Mouse (Mus musculus) B cell, adult 2 months (primary cell): ENCODE data around the gene Gtf3c3.

Source experiments
- DNase-seq, 2 experiments: peaks; one replicate each; pipeline ENCODE4 v3.0.0; 2022

The Gtf3c3 gene

DNA sequence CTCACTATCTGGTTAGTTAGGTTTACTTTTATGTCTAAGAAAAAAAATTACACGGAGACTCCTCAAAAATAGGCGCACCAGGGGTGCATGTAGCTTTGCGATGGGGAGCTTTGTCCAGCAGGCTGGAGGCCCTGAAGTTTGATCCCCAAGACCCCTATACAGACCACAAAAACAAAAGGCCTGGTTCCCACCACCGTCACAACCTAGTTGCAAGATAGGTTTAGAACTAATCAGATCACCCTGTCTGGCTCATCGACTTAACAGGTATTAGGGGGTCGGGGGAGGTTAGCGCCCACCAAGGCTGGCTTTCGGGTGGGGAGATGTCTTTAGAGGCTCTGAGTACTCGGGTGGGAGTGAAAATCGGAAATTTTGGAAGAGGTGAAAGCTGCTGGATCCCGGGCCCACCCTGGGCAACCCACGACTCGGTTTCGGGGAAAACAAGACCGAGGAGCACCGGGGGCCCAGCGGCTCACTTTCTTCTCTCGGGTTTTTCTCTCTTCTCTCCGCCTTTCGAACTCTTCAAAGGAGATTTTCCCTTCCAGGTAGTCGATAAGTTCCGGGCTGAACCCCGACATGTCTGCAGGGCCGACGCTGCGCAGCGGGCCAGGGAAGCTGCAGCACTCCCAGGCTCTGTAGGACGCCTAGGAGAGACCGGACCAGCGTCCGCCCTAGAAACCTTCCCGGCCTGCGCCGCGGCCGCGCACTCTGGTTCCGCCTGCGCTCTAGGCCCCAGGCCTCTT lies at the start of gene Gtf3c3:
Gtf3c3 (minus strand) TSS at position 632 of the 740 bp plus-strand sequence.
- peak; percentile 84 to 85 for DNase-seq

DNA sequence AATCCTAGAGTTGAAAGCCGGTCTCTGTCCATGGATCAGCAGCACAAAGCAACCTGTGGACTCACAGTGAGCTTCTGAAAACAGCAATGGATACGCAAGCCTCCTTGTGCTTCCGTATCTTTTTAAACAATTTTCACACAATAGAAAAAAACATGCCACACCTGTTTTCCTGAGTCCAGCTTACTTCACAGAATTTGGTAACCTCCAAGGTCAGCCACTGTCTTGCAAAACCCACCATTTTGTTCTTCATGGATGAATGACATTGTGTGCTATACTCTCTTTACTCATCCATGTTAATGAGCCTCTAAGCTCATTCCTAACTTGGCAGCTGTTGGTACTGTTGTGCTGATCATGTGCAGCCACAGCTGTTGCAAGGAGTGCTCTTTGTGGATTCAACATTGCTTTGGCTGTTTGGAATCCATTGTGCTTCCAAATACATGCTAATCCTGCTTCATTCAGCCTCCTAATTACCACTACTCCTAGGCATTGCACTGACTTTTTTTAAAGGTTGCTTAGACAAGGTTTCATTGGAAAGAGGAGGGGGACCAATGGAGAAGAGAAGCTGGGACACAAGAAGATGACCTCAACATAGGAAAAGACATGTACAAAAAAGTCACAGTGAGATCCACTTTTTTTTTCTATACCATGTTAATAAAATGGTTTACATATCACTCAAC lies 46.1 kb upstream of the Gtf3c3 start:
- no peak for DNase-seq

DNA sequence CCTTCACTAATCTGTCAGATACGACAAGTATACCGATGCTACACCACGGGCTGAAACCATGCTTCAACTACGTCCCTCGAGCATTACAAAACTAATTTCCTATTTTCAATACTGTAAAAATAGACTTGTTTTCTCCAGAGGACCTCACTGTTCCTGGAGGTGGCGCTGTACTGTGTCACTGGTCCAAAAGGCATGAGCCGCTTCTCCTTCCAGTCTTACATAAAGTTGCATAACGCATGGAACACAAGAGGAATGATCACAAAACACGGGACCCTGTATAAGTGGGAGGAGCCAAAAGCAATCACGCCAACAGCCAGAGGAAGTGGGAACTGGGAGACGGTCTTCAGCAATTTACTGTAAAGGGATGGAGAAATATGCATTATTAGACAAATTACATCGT lies 41.7 kb upstream of the Gtf3c3 start:
- DNase-seq, result no peak

DNA sequence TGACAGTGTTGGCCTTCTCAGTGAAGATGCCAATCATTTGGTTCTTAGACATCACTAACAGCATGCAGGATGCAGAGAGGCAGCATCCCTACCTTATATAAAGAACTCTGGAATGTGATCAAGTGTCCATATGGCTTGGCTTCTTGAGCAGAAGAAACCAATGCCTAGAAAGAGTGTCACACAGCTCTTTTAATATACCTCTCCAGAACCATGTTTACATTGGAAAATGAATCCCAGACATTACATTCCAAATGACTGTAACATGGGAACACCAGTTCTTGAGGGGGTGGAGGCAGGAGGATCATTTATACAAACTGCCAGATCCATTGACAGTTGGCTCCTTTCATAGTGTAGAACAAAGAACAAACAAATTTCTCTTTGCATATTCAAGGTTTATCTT lies 29.9 kb upstream of the Gtf3c3 start:
- no peak for DNase-seq

DNA sequence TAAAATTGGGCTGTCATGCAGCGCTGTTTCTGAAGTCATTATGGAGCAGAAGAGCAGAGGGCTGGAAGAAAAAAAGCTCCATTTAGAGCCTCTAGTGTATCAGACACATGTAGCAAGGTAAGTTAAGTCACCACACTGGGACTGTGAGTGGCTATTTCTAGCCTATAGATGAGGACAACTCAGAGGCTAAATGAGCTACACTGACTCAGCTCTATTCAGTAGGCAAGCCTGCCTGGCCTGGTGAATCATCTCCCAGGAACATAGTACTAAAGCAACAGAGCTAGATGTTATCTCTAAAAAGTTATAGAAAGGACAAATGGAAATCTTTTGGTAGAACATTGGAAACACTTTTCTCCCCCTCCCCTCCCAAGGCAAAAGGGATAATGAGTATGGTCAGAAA lies 28.6 kb upstream of the Gtf3c3 start:
- DNase-seq, result no peak

DNA sequence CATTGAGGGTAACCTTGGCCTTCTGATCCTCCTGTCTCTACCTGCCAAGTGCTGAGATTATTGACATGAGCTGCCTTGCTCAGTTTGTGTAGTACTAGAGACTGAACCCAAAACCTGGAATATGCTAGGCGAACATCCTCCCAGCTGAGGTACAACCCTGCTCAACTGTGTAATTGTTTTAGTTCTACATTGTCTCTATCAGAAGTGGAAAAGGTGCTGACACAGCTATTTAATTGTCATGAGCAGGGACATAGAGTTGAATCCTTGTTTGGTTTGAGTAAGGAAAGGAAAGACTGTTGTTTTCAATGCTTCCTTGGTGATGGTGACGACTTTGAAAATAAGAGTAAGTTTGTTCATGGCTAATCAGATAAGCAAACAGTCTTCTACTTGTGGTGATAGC lies 13.3 kb upstream of the Gtf3c3 start:
- no peak for DNase-seq

DNA sequence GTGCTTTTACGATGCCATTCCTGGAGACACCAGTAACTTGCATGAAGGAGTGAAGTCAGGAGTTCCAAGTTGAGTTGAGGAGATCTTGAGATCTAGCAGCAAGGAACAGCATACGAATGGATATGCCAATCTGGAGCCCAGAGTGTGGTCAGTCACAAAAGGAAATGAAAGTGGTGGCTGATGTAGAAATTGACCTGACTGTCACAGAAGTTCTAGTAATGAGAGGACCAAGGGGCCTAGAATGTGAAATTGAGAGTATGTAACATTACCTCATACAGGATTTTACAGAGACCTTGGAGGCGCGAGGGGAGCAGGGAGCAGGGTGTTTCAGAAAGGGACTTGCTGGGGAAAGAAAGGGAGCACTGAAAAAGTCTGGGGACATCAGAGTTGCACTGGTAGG lies 10.1 kb upstream of the Gtf3c3 start:
- no peak for DNase-seq

DNA sequence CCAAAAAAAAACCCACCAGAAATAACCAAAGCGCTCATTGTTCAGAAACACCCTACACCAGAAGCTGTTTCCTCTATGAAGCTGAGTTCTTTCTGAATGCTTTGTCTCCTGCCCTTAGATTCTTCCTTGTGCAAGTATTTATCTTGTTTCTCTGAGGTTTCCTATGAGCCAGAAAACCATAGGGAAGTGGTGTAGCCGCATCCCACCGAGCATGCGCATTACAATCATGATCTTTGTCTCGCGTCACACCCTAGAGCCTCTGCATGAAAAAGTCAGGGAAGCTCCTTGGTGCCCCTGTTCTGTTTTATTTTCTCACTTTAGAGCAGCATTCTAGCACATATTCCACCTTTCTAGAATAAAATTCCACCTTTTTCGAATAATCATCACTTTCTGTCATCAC lies 4.9 kb upstream of the Gtf3c3 start:
- DNase-seq, result no peak

DNA sequence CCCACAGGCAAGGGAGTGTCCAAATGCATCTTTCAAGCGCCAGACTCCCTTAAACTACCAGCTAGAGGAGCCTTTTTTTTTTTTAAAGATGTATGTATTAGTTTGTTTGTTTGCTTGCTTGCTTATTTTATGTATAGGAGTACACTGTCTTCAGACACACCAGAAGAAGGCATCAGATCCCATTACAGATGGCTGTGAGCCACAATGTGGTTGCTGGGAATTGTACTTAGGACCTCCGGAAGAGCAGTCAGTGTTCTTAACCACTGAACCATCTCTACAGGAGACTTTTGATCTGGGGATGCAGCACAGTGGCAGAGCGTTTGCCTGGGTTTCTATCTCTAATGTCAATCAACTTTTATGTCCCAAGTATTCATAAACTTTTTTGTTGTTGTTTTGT lies 307 bp upstream of the Gtf3c3 start:
- no peak for DNase-seq

DNA sequence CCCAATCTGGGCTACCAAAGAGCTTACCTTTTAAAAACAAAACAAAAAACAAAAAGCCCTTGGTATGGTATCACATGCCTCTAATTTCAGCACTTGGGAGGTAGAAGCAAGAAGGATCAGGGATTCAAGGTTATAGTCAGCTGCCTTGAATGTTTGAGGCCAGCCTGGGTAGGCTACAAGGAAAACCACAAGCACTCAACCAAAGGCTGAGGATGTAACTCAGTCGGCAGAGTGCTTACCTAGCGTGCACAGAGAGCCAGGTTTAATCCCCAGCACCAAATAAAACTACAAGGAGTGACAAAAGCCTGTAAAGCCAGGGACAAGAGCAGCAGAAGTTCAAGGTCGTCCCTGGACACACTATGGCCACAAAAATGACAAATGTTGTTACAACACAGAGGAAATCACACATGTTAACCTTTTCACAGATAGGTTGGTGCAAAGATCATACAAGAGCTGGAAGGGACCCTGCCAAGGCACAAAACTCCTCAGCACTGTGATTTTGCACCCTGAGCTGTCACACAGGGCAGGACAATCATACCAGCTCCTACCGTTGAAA lies 16.5 kb downstream of the Gtf3c3 start:
- DNase-seq, result no peak

DNA sequence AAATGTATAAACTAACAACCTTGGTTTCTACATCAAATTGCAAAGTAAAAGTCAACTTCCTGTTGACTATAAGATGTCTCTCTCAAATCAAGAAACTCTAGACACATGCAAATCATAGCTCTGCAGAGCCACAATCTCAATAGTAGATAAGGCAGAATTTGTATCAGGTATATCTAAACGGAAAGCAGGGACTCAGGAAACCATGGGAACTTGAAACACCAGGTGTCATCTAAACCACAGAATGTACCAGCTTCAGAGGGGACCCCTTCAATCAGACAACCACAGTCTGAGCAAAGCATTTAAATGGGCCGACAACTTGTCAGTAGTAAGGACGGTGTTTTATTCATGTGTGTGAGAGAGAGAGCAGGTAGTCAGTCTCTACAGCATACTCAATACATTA lies 17.1 kb downstream of the Gtf3c3 start:
- DNase-seq, result no peak

DNA sequence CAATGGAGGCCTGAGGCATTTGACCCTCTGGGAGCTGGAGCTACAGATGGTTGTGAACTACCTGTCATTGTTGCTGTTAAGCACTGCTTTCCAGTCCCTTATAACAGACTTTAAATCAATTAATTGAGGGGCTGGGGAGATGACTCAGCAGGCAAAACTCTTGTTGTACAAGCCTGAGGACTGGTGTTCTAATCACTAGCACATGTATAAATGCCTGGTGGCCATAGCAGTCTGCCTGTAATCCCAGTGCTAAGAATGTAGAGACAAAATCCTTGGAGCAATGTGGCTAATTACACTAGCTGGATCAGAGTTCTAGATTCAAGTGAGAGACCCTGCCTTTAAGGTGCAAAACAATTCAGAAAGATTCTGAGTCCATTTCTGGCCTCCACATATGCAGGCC lies 36.0 kb downstream of the Gtf3c3 start:
- DNase-seq, result no peak

DNA sequence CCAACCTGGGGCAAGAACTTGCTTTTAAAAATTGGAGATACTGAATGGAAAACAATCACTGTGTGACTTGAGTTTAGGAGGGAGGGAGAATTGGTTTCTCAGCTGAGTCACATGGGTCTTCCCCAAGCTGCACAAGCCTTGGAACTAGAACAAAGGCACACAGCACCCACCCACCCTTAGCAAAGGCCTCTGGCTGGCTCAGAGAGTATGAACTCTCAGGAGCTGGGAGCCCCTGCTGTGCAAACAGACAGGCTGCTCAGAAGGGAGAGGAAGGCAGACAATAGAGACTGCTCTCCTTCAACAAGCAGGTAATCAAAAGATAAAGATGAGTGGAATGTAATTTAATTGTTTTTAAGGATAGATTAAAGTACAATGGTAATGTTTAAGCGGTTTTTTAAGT lies 54.5 kb downstream of the Gtf3c3 start:
- DNase-seq, result no peak

DNA sequence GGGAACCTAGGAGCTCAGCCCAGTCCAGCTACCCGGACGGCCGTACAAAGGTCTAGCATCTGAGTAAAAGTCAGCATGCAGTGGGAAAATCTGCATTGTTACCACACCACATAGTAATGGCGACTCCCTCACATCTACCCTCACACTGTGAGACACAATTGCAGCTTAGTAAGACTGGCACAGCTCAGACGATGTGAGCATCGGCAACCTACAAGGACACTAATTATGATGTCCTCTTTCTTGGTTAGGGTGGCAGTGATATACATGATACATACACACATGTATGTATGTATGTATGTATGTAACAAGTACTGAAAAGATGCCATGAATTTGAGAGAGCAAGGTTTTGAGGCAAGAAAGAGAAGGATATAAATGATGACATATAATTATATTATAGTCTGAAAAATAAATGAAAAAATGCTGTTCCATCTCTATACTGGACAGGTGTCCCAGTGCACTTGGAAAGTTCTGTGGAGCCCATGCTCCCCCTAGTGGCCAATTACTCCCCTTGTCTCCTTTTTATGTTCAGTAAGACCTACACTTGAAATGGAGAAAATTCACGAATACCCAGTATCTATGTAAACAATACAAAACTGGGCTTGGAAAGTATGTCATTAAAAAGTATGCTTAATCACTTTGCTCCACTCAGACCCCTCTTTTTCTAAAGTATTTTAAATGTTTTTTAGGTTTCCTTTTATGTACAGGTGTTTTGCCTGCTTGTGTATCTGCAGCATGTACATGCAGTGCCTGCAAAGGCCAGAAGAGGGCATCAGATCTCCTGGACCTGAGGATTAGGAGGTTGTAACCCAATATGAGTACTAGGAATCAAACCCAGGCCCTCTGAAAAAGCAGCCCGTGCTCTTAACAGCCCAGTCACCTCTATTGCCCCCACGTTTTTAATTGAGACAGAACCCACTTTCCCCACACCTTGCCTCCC lies 57.5 kb downstream of the Gtf3c3 start:
- peak; percentile 68 to 71 for DNase-seq

DNA sequence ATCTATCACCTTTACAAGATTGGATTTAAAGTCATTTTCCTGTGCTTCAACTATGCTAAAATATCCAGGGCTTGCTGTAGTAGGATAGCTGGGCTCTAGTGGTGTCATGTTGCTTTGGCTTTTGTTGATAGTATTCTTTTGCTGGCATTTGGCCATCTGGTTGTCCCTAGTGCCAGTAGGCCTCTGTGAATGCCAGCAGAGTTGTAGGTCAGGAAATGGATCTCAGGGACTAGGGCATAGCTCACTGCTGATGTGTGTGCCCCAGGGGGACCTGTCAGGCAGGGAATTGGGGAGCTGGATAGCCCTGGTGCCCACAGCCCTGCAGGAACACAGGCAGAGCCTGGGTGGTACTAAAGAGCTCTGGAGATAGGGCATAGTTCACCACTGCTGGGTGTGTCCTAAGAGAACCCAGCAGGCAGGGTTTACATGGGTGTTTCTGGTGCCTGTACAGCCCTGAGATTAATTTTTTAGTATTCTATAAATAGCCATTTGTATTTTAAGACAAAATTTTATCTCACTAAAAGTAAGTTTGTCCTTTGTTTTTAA lies 61.2 kb downstream of the Gtf3c3 start:
- no peak for DNase-seq

DNA sequence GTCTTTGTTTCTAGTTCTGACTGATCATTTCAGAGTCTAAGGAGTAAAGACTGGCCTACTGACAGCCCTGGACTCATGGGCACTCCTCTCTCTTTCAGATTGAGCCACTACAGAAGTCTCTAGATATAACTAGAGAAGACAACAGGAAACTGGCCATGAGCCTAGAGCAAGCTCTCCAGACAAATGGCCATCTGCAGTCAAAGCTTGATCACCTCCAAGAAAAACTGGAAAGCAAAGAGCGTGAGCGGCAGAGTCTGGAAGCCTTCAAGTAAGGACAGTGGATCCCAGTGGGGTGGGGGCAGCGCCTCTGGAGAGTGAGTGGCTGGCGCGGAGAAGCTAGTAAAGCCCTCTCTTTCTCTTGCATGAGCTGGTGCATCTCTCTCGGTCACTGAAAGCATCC lies 82.2 kb downstream of the Gtf3c3 start:
- no peak for DNase-seq

DNA sequence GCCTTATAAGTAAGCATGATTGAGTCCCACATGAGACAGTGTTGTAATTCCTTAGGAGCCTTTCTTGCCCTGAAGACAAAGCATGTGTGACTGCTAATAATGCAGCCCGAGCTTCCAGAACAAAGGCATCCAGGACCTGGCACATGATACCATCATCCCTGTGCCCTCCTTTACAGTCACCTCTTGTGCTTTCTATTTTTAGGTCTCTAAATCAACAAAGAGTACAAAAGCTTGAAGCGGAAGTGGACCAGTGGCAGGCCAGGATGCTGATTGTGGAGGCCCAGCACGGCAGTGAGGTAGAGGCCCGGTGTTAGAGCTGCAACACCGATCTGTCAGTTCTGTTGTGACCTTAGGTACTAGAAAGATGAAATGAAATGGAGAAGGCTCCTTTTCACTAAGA lies 83.3 kb downstream of the Gtf3c3 start:
- no peak for DNase-seq

DNA sequence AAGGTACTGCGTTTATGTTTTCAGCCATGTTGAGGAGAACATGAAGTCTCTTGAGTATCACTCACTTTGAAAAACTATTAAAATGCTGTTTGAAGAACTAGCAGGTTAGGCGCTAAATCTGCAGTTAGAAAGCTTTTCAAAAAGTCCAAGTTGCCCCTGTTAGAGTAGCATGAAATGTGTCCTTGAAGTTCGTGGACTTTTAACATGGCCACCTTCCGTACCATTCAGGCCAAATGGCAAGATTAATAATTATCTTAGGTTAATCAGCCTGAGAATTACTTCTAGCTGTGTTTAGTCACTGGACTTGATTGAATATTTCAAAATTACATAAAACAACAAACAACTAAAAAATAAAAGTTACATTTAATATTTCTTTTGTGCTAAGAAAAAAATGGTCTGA lies 84.0 kb downstream of the Gtf3c3 start:
- DNase-seq, result no peak
